Mouse (Mus musculus): Measurements from ENCODE around the gene Ston2.
"Not testable (repeated sequence)": the region's sequence is repeated elsewhere in the genome, so short reads cannot be mapped to it uniquely, and the experiment has no call there.

The Ston2 gene

DNA sequence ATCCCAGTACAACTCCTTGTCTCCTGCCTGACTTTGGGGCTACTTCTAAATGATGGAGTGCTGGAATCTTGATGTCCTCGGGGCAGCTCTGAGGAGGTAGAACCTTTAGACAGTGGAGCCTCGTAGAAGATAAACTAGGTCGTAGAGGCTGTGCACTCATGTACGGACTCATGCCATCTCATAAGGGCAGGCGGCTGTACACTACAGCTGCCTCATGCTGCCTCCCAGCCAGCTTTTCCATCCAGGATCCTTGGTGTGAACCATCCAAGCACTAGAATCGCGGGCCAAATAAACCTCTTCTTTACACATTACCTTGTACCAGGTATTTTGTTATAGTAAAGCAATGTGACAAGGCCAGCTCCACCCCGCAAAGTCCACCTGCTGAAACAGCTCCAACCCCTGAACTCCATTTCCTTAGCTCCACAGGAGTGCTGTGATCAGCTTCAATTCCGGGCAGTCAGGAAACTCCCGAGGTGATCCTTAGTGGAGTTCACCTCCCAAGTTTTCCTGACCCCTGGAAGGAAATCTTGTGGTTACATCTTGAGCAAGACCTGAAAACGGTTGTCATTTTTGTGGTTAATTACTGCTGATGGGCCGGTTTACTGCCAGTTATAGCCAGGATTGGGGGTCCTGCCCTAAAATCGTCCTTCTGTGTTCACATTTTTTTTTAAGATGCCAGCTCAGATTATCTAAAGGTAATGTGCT lies 36.1 kb downstream of the Ston2 start:
- DNase-seq (ENCODE audit: extremely low spot score) = no peak

DNA sequence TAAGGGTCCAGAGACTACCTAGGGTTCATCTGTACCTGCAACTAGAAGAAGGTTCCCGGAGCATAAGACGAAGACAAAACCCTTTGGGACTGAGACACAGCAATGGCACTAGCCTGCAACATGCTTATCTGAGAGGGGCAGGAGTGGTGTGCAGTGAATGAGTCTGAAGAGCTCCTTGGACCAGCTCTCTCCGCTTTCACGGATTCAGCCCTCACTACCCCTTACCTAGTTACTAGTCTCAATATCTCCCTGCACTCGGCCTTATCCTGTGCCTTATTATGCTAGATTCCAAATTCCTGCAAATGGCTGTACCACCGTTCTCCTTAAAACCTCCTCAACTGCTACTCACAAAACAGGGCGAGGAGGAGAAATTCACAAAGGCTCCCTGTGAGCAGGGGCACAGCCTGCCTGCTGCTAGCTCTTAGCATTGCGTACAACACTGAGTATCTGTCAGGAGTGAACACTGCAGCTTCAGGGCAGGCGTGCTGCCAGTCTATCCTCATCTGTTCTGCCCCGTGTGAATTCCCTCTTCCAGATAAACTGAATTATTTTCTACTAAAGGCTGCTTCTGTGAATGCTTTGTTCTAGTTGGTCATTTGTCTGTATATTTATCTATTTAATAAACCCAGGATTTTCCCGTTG lies 38.5 kb downstream of the Ston2 start:
- DNase-seq (ENCODE audit: extremely low spot score) = no peak

DNA sequence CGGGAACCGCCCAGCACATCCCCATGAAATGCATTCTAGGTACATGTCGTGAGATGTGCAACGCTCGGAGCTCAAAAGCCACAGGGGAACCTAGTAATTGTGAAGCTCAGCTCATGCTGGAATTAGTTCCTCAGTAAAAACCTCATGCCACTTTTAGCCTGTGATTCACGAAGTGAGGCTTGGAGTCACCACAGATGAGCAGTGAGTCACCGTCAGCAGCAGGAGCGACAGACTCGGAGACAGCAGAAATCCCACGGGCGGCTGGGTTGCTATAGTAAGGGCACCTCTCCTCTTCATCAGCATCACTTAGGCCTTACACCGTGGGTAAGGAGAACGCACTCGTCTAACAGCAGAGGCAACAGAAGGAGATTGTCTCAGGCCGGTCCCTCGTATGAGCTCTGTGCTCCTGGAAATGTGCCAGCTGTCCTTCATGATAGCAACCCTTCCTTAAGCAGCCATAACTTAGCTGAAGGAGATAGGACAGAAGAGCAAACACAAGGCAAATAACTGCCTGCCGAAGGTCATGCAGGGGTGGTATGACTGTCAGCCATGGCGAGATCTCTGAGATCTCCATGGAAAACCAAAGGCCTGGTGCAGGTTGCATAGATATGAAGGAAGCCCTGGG lies 39.8 kb downstream of the Ston2 start:
- no peak for DNase-seq (ENCODE audit: extremely low spot score)

DNA sequence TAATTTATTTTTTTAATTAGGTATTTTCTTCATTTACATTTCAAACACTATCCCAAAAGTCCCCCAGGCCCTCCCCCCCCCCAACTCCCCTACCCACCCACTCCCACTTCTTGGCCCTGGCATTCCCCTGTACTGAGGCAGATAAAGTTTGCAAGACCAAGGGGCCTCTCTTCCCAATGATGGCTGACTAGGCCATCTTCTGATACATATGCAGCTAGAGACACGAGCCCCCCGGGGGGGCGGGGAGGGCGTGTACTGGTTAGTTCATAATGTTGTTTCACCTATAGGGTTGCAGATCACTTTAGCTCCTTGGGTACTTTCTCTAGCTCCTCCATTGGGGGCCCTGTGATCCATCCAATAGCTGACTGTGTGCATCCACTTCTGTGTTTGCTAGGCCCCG lies 41.3 kb downstream of the Ston2 start:
- not testable (repeated sequence) for DNase-seq (ENCODE audit: extremely low spot score)

DNA sequence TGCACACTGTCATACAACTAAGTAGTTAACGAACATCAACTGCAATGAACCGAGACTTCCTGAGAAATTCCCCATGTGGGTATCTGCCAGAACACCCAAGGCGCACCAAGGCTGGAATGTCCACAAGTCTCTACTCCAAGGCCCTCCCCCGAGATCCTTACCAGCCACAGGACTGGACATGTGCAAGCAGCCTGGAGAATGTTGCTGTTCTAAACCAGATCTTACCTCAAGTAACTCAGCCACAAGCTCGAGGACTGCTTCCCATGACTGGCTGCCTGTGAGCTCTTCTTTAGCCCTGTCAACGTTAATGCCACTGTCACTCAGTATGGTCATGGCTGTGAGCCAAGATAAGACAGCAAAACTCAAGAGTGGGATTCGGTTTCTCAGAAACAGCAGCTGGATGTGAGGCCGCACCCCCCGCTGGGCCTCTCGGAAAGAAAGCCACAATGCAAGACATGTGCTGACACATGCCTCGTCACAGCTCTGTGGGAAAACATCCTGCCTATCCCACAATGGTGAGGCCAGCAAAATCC lies 42.4 kb downstream of the Ston2 start:
- no peak for DNase-seq (ENCODE audit: extremely low spot score)

DNA sequence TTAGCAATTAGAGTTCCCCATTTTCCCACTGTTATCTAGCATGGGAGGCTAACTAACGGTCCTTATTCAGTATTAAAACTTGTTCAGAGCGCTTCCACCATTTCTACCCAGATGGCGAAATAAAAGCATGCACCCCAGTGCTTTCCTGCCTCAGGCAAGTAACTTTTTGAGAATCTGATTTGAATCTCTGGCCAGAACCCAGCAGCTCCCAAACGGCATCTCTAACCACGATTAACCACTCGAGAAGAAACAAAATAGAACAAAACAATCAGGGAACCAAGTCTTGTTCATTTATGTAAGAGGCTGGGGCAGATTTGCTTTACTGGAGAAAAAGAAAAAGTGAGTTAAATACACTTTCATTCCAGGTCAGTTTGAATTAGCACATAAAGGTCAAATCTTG lies 44.1 kb downstream of the Ston2 start:
- no peak for DNase-seq (ENCODE audit: extremely low spot score)

DNA sequence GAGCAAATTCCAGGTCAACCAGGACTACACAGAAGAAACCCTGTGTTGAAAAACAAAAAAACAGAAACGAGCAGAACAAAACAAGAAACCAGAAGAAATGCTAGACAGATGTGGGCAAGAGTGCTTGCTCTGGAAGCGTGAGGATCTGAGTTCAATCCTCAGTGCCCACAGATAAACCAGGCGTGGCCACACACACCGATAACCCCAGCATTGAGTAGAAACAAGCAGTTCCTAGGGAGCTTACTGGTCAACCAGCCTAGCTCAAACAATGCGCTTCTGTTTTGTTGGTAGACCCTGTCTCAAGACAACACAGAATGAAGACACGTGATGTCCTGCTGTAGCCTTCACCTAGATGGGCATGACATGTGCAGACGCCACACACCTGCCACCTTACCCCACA lies 45.3 kb downstream of the Ston2 start:
- no peak for DNase-seq (ENCODE audit: extremely low spot score)

DNA sequence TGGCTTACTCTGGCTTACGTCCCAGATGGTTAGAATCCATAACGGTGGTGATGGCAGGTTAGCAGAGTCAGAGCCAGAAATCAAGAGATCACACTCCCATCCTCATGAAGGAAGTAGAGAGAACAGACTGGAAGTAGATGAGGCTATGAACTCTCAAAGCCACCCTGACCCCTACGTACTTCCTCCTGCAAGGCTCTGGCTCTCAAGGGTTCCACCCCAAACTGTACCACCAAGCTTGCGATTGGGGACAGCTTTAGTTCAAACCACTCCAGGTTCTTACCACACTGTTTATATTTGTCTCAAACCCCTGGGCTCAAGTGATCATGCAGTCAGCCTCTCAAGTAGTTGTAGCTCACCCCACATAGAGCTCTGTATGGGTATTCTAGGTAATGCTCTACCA lies 49.8 kb downstream of the Ston2 start:
- DNase-seq (ENCODE audit: extremely low spot score) = no peak

DNA sequence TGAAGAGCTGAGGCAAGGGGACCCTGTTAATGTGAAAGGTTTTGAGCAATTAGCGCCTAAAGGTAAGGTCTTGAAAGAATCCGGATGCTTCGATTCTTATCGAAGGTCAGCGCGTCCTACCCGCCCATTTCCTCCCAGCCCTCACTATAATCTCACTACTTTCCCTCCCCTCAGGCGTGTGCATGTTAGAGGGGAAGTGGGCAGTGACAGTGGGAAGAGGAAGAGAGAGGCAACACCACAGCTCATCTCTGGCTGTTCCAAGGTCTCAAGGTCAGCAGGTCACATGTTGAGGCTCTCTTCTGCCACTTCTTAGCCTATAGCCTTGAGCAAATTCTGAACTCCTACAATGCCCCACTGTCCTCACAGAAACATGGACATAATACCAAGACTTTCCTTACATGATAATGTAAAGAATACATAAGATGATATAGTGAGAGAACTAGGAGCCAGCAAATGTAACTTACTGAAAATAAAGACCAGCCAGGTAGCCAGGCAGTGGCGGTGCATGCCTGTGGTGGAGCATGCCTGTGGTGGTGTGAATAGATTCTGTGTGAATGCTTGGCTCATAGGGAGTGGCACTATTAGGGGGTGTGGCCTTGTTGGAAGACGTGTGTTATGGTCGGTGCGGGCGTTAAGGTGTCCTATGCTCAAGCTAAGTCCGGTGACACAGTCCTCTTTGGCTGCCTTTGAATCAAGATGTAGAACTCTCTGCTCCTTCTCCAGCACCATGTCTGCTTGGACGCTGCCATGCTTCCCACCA lies 51.8 kb downstream of the Ston2 start:
- no peak for DNase-seq (ENCODE audit: extremely low spot score)

DNA sequence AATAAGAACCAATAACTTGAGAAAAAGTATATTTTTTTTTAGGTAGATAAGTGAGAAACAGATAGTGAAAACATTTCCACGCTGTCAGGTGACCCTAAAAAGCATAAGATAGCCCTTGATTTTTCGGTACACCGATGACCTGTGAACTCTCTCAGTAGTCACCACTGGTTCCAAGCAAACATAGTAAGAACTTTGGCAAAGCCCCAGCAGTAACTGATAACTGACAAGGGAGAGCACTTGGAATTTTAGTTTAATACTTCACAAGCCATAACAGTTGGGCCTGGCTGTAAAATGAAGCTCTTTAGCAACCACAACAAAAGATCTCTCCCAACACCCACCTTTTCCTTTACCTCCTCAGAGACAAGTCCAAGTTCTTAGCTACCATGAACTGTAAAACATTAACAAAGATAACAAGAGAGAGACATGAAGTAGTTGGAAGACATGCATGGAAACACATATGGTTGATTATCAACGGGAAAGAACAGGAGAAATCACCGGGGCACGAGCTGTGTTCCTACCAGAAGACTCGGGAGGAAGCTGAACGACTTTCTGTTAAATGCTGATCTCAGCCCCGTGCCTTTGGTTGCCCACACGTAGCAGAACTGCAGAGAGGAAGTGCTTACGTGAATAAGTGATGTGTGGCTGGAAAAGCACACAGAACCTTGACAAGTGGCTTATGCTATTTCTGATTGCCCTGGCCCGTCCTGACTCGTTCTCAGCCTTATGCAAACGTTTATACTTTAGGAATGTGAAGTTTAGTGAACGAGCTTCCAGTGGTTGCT lies 53.8 kb downstream of the Ston2 start:
- no peak for DNase-seq (ENCODE audit: extremely low spot score)

DNA sequence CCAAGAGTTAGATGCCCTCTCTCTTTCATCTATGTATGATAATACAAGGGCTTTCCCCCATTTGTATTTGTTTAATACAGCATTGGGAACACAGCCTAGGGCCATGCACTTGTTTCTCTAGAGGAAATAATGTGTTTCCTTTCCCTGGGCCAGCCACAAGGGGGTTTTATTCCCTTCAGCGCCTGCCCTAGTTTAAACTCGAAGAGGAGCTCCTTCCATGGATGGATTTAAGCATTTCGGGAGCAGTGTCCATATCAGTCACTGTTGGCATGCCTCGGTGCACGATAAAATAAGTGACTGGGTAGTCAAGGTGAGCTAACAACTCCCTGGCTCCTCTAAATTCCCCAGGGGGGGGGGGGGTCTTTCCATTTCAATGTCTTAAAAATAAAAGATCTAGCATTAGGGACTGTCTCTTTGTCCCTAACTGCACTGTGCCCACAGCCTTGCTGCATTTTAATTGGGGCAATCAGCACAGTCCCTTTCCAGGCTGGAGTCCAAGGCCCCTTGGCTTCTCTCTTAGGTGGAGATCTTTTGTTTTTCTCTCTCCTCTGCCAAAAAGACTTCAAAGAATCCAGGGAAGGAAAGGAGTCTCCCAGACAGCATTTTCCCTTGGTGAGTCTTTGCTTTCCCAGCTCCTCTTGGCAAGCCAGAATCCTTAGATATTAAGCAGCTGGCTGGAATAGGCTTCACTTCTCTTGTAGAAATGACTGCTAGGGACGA lies 55.3 kb downstream of the Ston2 start:
- DNase-seq (ENCODE audit: extremely low spot score) = no peak

DNA sequence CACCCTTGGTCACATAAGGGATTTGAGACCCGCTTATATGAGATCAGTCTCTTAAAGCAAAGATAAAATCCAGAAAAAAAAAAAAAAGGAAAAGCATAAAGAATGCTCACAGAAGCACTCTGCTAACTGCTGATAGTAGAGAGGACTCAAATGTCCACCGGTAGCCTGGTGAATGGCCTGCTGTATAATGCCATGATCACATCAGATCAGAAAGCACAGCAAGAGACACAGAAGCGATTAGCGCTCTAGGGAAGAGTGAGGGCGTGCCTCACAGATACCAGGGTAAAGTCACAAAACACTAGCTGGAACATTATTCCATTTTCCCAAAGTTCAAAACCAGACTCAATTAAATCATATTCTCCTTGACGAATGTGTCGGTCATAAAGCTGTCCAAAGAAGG lies 62.0 kb downstream of the Ston2 start:
- DNase-seq (ENCODE audit: extremely low spot score) = no peak

DNA sequence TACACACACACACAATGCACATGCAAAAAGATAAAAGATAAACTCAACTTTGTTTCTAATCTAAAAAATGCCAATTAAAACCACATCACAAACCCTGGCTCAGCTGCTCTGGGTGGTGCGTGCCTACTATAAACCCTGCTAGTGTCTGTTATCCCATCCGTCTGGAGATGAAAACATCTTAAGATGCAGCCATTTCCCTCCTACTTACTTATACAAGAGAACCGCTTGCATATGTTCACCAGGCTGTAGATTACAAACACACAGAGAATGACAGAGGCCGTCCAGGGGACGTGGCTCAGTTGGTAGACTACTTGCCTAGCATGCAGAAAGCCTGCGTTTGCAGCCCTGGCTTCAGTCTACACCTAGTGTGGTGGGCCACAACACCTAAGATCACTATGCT lies 64.3 kb downstream of the Ston2 start:
- no peak for DNase-seq (ENCODE audit: extremely low spot score)

DNA sequence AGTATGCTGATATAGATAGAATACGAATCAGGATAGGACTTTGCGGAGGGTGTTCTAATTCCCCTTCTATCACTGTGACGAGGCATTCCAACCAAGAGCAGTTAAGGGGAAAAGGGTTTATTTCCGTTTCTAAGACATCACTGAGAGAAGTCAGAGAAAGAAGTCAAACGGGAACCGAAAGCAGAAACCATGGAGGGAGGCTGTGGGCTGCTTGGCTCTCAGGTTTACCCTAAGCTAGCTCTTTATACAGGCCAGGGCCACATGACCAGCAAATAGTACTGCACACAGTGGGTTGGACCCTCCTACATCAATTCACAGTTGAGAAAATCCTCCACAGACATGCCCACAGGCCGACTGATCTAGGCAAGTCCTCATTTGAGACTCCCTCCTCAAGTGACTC lies 69.1 kb downstream of the Ston2 start:
- no peak for DNase-seq (ENCODE audit: extremely low spot score)

DNA sequence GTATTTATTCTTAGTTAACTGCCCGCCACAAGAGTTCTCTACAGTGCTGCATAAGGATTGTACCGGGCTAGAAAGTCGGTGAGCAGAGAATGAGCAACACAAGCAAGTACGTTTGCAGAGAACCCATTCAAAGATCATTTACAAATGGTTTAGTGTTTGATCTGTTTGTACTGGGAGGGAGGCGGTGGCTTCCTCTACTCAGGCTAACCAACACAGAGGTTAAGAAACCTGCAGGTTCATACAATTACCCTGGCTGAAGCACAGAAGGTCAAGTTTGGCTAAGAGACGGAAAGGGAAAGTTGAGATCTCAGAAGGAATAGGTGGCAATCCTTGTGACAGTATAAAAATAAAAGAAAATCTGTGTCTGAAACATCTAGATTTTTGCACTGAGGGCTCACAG lies 72.5 kb downstream of the Ston2 start:
- DNase-seq (ENCODE audit: extremely low spot score) = no peak

DNA sequence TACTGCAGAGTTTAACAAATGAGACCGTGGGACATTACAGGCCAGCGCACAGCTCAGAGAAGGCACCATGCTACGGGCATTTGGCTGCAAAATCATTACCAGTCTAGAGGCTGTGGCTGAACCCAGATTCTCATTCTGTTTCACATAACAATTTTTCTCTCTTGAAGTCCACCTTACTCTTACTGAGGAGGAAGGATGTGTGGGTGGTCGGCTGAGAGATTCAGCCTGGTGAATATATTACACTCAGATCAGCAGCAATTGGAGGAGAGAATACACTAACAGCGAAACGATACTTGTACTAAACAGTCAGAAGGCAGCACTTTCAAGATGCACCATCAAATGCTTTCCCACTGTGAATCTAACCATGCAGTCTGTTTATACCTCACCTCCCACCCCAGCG lies 74.8 kb downstream of the Ston2 start:
- DNase-seq (ENCODE audit: extremely low spot score) = no peak

DNA sequence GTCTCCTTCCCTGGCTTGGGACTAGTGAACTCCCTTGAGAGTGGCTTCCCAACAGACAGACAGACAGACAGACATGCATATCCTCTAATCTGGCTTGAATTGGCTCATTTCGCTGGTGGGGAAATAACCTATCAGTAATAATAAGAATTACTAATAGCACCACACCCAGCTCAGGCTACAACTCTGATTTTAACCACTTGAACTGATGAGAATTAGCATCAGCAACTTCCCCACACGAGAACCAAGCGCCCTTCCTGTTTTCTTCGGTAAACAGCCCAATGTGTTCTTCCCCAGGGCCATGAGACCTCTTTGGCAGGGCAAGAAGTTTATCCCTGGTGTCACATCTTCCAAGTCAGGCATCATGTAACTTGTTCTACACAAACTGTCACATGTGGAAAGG lies 76.5 kb downstream of the Ston2 start:
- DNase-seq (ENCODE audit: extremely low spot score) = no peak

DNA sequence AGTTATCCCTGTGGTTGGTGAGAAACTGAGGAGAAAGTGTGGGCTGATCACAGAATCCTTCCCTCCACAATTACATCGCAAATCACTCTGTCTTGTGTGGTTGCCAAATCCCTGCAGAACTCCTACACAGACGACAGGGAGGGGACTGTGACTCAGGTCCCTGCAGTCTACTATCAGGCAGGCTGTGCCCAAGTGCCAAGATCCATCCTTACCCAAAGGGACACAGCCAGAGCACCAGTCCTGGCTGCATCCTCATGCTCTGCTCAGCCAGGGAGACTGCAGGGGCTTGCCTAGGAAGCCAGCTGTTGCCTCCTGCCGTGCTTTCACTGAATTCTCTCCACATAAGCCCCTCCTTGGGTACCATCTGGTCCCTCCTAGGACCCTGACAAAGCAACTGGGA lies 77.3 kb downstream of the Ston2 start:
- no peak for DNase-seq (ENCODE audit: extremely low spot score)

DNA sequence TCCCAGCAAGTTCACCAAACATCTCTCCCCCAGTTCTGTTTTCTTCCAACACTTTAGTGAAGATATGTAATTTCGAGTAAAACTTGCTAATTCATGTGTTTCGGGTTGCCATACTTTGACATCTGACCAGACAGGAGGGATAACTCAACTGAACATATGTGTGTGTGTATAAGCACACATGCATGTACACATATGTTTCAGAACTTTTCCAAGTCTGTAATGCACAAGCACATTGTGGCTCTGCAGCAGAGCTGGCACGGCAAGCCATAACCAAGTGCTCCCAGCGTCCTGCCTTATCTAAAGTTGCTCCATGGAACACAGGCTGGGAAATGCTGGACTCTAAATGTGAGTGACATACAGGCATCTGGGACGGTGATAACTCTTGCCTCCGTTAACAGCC lies 78.6 kb downstream of the Ston2 start:
- no peak for DNase-seq (ENCODE audit: extremely low spot score)

DNA sequence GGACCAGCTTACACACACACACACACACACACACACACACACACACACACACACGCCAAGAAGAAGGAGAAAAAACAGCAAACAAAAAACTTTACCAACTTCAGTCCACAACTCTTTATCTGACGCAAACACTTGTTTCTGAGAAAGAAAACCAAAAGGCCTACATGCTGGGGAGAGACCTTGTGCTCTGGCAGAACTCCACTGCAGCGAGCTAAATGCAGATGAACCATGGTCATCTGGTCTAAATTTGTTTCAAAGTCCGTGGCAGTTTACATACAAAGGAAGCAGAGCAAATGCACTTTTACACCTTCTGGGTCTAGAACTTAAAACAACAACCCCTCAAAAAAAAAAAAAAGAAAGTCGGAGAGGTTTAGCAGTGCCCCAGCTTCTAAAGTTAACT lies 79.0 kb downstream of the Ston2 start:
- no peak for DNase-seq (ENCODE audit: extremely low spot score)

DNA sequence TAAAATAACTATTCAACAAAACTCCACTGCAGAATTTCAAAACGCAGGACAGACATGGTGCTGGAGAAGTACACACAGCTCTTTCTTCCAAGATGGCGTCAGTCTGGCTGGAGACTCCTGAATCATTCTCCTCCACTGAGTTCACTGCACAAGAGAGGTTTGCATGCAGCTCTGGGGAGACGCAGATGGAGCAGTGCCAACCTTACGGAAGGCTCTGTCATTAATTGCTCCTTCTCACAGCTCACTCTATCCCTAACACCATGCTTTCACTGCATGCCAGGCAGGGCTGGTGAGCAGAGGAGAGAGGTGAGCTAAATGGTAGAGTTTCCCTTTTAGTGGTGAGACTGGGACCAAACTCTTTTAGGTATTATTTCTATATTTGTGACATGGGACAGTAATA lies 80.4 kb downstream of the Ston2 start:
- DNase-seq (ENCODE audit: extremely low spot score) = no peak
